In genomic region chr7:82724491-82724890, GRCm38 (mm10) we compare ENCODE assay signal across 22 mouse cellular contexts.
DNase-seq lines count a peak whose midpoint lies in the region; ATAC-seq and TF ChIP-seq lines count a peak whose summit lies in the region.
"Had no signal": no experiment of that assay in that cellular context is flagged by ENCODE, and none has a peak within 500 bp of the region (broad histone marks: within the 10 kb centered on the region; RNA-seq: fewer than 3 reads in every experiment).

No protein-coding gene starts in this region.

- no peak for TF ChIP-seq POLR2A in thymus, adult 2 months (IDR thresholded peaks at IDR 0.05; ENCODE audit: control insufficient read depth, extremely low read depth, insufficient read depth, low read length, poor library complexity)

- H3K27ac ChIP-seq in midbrain, embryonic 10.5 days (replicated peaks): peak overlapping the region; percentile 65; the same call in 1 of the 2 replicates
- H3K27ac ChIP-seq in midbrain, postnatal 0 days (ENCODE audit: low read depth, low read length): no peak overlapping the region
- peak overlapping the region; percentile 86; the same call in 1 of the 2 replicates for H3K27ac ChIP-seq in limb, embryonic 10.5 days
- H3K27ac ChIP-seq in thymus, adult 2 months (ENCODE audit: control insufficient read depth, insufficient read depth, low read length): no peak overlapping the region
- H3K27ac ChIP-seq: forebrain, embryonic 12.5 days; heart, adult 2 months; heart, embryonic 15.5 days; hindbrain, embryonic 15.5 days had no signal

- no peak overlapping the region for H3K4me3 ChIP-seq in midbrain, embryonic 10.5 days
- no peak overlapping the region for H3K4me3 ChIP-seq in midbrain, postnatal 0 days (ENCODE audit: low read depth, low read length)
- no peak overlapping the region for H3K4me3 ChIP-seq in limb, embryonic 10.5 days
- no peak overlapping the region for H3K4me3 ChIP-seq in thymus, adult 2 months (ENCODE audit: control insufficient read depth, insufficient read depth, low read length)
- H3K4me3 ChIP-seq: forebrain, embryonic 12.5 days; heart, adult 2 months; heart, embryonic 15.5 days; hindbrain, embryonic 15.5 days had no signal

- no peak for TF ChIP-seq CTCF in midbrain, postnatal 0 days (IDR thresholded peaks at IDR 0.05)
- TF ChIP-seq CTCF in thymus, adult 2 months (IDR thresholded peaks at IDR 0.05; ENCODE audit: borderline replicate concordance, control insufficient read depth, extremely low read depth, insufficient read depth, low read length, poor library complexity): no peak

- no peak overlapping the region for H3K4me2 ChIP-seq in midbrain, postnatal 0 days (ENCODE audit: low read depth, low read length, poor library complexity, severe bottlenecking)
- H3K4me2 ChIP-seq: forebrain, embryonic 12.5 days; heart, embryonic 11.5 days; heart, embryonic 15.5 days; hindbrain, embryonic 15.5 days had no signal

- ATAC-seq in midbrain, postnatal 0 days (ENCODE audit: low FRiP score): no peak
- ATAC-seq: activated CD4-positive, CD25-positive, alpha-beta regulatory T cell, adult 4 months; CD4-positive, CD25-positive, alpha-beta regulatory T cell, adult 4 months; forebrain, postnatal 0 days had no signal

- 0 out of 2 replicates have a peak, but pooled peaks cover 10% of the 10 kb centered on the region for H3K27me3 ChIP-seq in midbrain, embryonic 10.5 days (ENCODE audit: low read depth, poor library complexity, severe bottlenecking)
- no peaks in the 10 kb centered on the region for H3K27me3 ChIP-seq in midbrain, postnatal 0 days (ENCODE audit: insufficient read depth, low read length)
- H3K27me3 ChIP-seq in limb, embryonic 10.5 days (ENCODE audit: low read depth, poor library complexity, severe bottlenecking): no peaks in the 10 kb centered on the region
- H3K27me3 ChIP-seq in thymus, adult 2 months (ENCODE audit: control insufficient read depth, insufficient read depth, low read length): no peaks in the 10 kb centered on the region
- H3K27me3 ChIP-seq: forebrain, embryonic 12.5 days; heart, embryonic 15.5 days; hindbrain, embryonic 15.5 days had no signal

- H3K4me1 ChIP-seq in midbrain, embryonic 10.5 days: peaks cover 53% of the 10 kb centered on the region
- no peaks in the 10 kb centered on the region for H3K4me1 ChIP-seq in midbrain, postnatal 0 days (ENCODE audit: insufficient read depth, low read length)
- H3K4me1 ChIP-seq in limb, embryonic 10.5 days: peaks cover 74% of the 10 kb centered on the region
- no peaks in the 10 kb centered on the region for H3K4me1 ChIP-seq in thymus, adult 2 months (replicated peaks; ENCODE audit: control insufficient read depth, insufficient read depth, low read length)
- H3K4me1 ChIP-seq: hindbrain, embryonic 15.5 days had no signal

- H3K9ac ChIP-seq in midbrain, postnatal 0 days (replicated peaks; ENCODE audit: low read length, poor library complexity, severe bottlenecking): no peak overlapping the region
- H3K9ac ChIP-seq: forebrain, embryonic 12.5 days; forebrain, postnatal 0 days; heart, embryonic 15.5 days; hindbrain, embryonic 15.5 days had no signal

- no peaks in the 10 kb centered on the region for H3K36me3 ChIP-seq in midbrain, embryonic 10.5 days
- H3K36me3 ChIP-seq in midbrain, postnatal 0 days (ENCODE audit: insufficient read depth, low read length): no peaks in the 10 kb centered on the region
- H3K36me3 ChIP-seq in limb, embryonic 10.5 days: no peaks in the 10 kb centered on the region
- no peaks in the 10 kb centered on the region for H3K36me3 ChIP-seq in thymus, adult 2 months (ENCODE audit: control insufficient read depth, insufficient read depth, low read length)
- H3K36me3 ChIP-seq: forebrain, embryonic 12.5 days; heart, embryonic 15.5 days; hindbrain, embryonic 15.5 days had no signal

- peak; percentile 33 for DNase-seq in embryo, embryonic 10 days (ENCODE audit: low spot score)
- DNase-seq in embryo, embryonic 11 days: no peak
- no peak for DNase-seq in midbrain, embryonic 10.5 days (ENCODE audit: low spot score)
- DNase-seq in midbrain, postnatal 0 days (ENCODE audit: low spot score): no peak
- DNase-seq in limb, embryonic 10.5 days (ENCODE audit: low spot score): no peak
- DNase-seq in retina, postnatal 1 day: peak; percentile 69
- no peak for DNase-seq in layer of hippocampus, adult 9-11 months
- no peak for DNase-seq in thymus, adult 2 months
- DNase-seq: B cell, adult 2 months; cerebellum, adult 11-12 months; cerebellum, adult 9-10 months; cerebellum, postnatal 25 days; forebrain, postnatal 0 days; gastrocnemius, postnatal 36 days; heart, adult 2 months; heart, postnatal 14 days had no signal

- H3K9me3 ChIP-seq in midbrain, embryonic 10.5 days (replicated peaks): no peaks in the 10 kb centered on the region
- no peaks in the 10 kb centered on the region for H3K9me3 ChIP-seq in midbrain, postnatal 0 days (ENCODE audit: low read length)
- no peaks in the 10 kb centered on the region for H3K9me3 ChIP-seq in limb, embryonic 10.5 days (replicated peaks)
- H3K9me3 ChIP-seq: forebrain, embryonic 12.5 days; heart, embryonic 15.5 days; hindbrain, embryonic 15.5 days had no signal

- 27% methylated on average over 3 of the region's 3 CpGs for WGBS in midbrain, embryonic 10.5 days
- WGBS in midbrain, postnatal 0 days: 43% methylated on average over 3 of the region's 3 CpGs
- 57% methylated on average over 3 of the region's 3 CpGs for WGBS in limb, embryonic 10.5 days
- 89% methylated on average over 3 of the region's 3 CpGs for WGBS in thymus, adult 2 months

Comparison
In these comparisons a context has a peak if more than half of its experiments do, and no peak if none do; other contexts are left out.
1. DNase-seq: peak in embryo, embryonic 10 days (single experiment) and retina, postnatal 1 day (single experiment); none in embryo, embryonic 11 days (single experiment), midbrain, embryonic 10.5 days (single experiment), midbrain, postnatal 0 days (single experiment), limb, embryonic 10.5 days (single experiment), layer of hippocampus, adult 9-11 months (single experiment) and thymus, adult 2 months (single experiment).
2. H3K27ac ChIP-seq: peak in midbrain, embryonic 10.5 days (single experiment) and limb, embryonic 10.5 days (single experiment); none in midbrain, postnatal 0 days (single experiment) and thymus, adult 2 months (single experiment).